Mouse (Mus musculus): ENCODE measurements around the gene Hmcn1. TPM values are rescaled to one million over a fixed set of nuclear protein-coding genes. Genes with fewer than 3 reads are reported as not detected.

Gene Hmcn1
- polyA plus RNA-seq, 1 experiment: 0.12 TPM

- no peaks in the 10 kb centered on the region for H3K36me3 ChIP-seq (ENCODE audit: control insufficient read depth, insufficient read depth)
- TF ChIP-seq USF1 (IDR thresholded peaks at IDR 0.05; ENCODE audit: low read depth): no peak
- no peak for TF ChIP-seq CEBPB (IDR thresholded peaks at IDR 0.05; ENCODE audit: insufficient read depth, poor library complexity, severe bottlenecking)
- TF ChIP-seq TCF3 (IDR thresholded peaks at IDR 0.05; ENCODE audit: insufficient read length, low read depth): no peak
- TF ChIP-seq POLR2A (IDR thresholded peaks at IDR 0.05; ENCODE audit: insufficient read length, low read depth): no peak
- no peak for TF ChIP-seq E2F4 (IDR thresholded peaks at IDR 0.05; ENCODE audit: insufficient read depth)
- TF ChIP-seq TCF12 (IDR thresholded peaks at IDR 0.05; ENCODE audit: insufficient read depth, poor library complexity, severe bottlenecking): no peak
- no peak for TF ChIP-seq POLR2AphosphoS2 (IDR thresholded peaks at IDR 0.05; ENCODE audit: insufficient read length, low read depth)
- no peak for TF ChIP-seq MAX (IDR thresholded peaks at IDR 0.05; ENCODE audit: low read depth)
- TF ChIP-seq REST (IDR thresholded peaks at IDR 0.05; ENCODE audit: insufficient read depth, insufficient read length): no peak
- no peak for TF ChIP-seq MYOG (IDR thresholded peaks at IDR 0.05; ENCODE audit: control insufficient read depth in 1 of 3, insufficient read depth in 1 of 3, insufficient read length in 2 of 3, low read depth in 2 of 3)
- TF ChIP-seq MYOD1 (IDR thresholded peaks at IDR 0.05; ENCODE audit: control insufficient read depth in 1 of 3, insufficient read length in 2 of 3, low read depth in 2 of 3): no peak
- TF ChIP-seq SRF (IDR thresholded peaks at IDR 0.05; ENCODE audit: control insufficient read depth, insufficient read length, low read depth): no peak
- no peak overlapping the region for H3K4me2 ChIP-seq (ENCODE audit: low read depth)
- no peaks in the 10 kb centered on the region for H3K79me2 ChIP-seq (ENCODE audit: control insufficient read depth, insufficient read depth)
- H3ac ChIP-seq (ENCODE audit: control insufficient read depth, insufficient read length): no peak overlapping the region
- no peaks in the 10 kb centered on the region for H3K27me3 ChIP-seq (ENCODE audit: control insufficient read depth, insufficient read depth, insufficient read length)
- H3K4me3 ChIP-seq: no peak overlapping the region
These were observed 210.0 kb downstream of the Hmcn1 start for GRCm38 (mm10) chr1:150783070-150783842.

DNA sequence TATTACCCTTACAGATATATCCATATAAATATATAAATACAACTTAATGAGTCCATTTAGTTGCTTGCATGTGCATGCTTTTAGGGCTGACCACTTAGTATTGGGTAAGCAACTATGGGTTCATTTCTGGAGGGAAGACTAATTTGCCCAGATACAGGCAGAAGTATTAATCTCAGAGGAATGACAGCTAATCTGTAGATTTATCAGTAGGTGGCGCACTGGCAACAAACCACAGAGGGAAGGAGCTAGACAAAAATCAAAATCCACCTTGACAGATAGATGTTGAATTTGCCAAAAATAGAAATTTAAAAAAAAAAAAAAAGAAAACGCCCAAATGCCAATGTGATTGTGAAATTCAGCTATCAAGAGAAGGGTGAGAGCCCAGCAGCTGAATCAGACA lies 213.3 kb downstream of the Hmcn1 start:
- Histone ChIP-seq H3K4me2 (ENCODE audit: low read depth) (no peak overlapping the region), H3K36me3 (ENCODE audit: control insufficient read depth, insufficient read depth) (no peaks in the 10 kb centered on the region), H3K27me3 (ENCODE audit: control insufficient read depth, insufficient read depth, insufficient read length) (no peaks in the 10 kb centered on the region), H3K4me3 (no peak overlapping the region), H3ac (ENCODE audit: control insufficient read depth, insufficient read length) (no peak overlapping the region), H3K79me2 (ENCODE audit: control insufficient read depth, insufficient read depth) (no peaks in the 10 kb centered on the region)
- no peak for TF ChIP-seq POLR2AphosphoS2 (IDR thresholded peaks at IDR 0.05; ENCODE audit: insufficient read length, low read depth)
- no peak for TF ChIP-seq TCF12 (IDR thresholded peaks at IDR 0.05; ENCODE audit: insufficient read depth, poor library complexity, severe bottlenecking)

DNA sequence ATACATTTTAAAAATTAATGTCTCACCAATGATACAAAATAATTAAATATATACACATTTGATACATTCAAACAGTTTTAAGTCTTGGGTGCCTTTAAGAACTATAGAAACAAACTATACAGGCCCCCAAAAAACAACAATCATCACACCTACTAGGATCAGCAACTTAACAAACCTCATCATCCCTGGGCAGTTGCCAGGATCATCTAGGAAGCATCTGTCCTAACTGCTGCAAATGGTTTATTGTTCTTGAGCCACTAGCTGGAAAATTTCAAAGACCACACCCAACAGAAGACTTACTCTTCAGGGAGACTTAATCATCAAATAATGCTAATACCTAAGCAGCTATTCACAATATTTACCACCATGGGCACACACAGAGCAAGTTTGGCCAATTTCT lies 216.5 kb downstream of the Hmcn1 start:
- Histone ChIP-seq H3K4me3 (no peak overlapping the region), H3K36me3 (ENCODE audit: control insufficient read depth, insufficient read depth) (no peaks in the 10 kb centered on the region)

GRCm38 (mm10) chr1:150775742-150776141 lies 217.5 kb downstream of the Hmcn1 start:
- no peak for TF ChIP-seq USF1 (IDR thresholded peaks at IDR 0.05; ENCODE audit: low read depth)
- TF ChIP-seq E2F4 (IDR thresholded peaks at IDR 0.05; ENCODE audit: insufficient read depth): no peak
- no peak for TF ChIP-seq MAX (IDR thresholded peaks at IDR 0.05; ENCODE audit: low read depth)
- no peak for TF ChIP-seq TCF12 (IDR thresholded peaks at IDR 0.05; ENCODE audit: insufficient read depth, poor library complexity, severe bottlenecking)
- no peak for TF ChIP-seq TCF3 (IDR thresholded peaks at IDR 0.05; ENCODE audit: insufficient read length, low read depth)
- TF ChIP-seq POLR2A (IDR thresholded peaks at IDR 0.05; ENCODE audit: insufficient read length, low read depth): no peak
- TF ChIP-seq POLR2AphosphoS2 (IDR thresholded peaks at IDR 0.05; ENCODE audit: insufficient read length, low read depth): no peak
- no peak for TF ChIP-seq REST (IDR thresholded peaks at IDR 0.05; ENCODE audit: insufficient read depth, insufficient read length)
- TF ChIP-seq CEBPB (IDR thresholded peaks at IDR 0.05; ENCODE audit: insufficient read depth, poor library complexity, severe bottlenecking): no peak
- TF ChIP-seq SRF (IDR thresholded peaks at IDR 0.05; ENCODE audit: control insufficient read depth, insufficient read length, low read depth): no peak
- no peak for TF ChIP-seq MYOD1 (IDR thresholded peaks at IDR 0.05; ENCODE audit: control insufficient read depth in 1 of 3, insufficient read length in 2 of 3, low read depth in 2 of 3)
- TF ChIP-seq MYOG (IDR thresholded peaks at IDR 0.05; ENCODE audit: control insufficient read depth in 1 of 3, insufficient read depth in 1 of 3, insufficient read length in 2 of 3, low read depth in 2 of 3): no peak
- Histone ChIP-seq H3K79me2 (ENCODE audit: control insufficient read depth, insufficient read depth) (no peaks in the 10 kb centered on the region), H3ac (ENCODE audit: control insufficient read depth, insufficient read length) (no peak overlapping the region), H3K27me3 (ENCODE audit: control insufficient read depth, insufficient read depth, insufficient read length) (no peaks in the 10 kb centered on the region), H3K36me3 (ENCODE audit: control insufficient read depth, insufficient read depth) (no peaks in the 10 kb centered on the region), H3K4me3 (no peak overlapping the region), H3K4me2 (ENCODE audit: low read depth) (no peak overlapping the region)

More for the DNA sequence above, 216.5 kb downstream of the Hmcn1 start:
- Histone ChIP-seq H3K79me2 (ENCODE audit: control insufficient read depth, insufficient read depth) (no peaks in the 10 kb centered on the region), H3K4me2 (ENCODE audit: low read depth) (no peak overlapping the region), H3ac (ENCODE audit: control insufficient read depth, insufficient read length) (no peak overlapping the region), H3K27me3 (ENCODE audit: control insufficient read depth, insufficient read depth, insufficient read length) (no peaks in the 10 kb centered on the region)
- TF ChIP-seq MAX (IDR thresholded peaks at IDR 0.05; ENCODE audit: low read depth): no peak

GRCm38 (mm10) chr1:150772958-150773357 lies 220.3 kb downstream of the Hmcn1 start:
- Histone ChIP-seq H3K36me3 (ENCODE audit: control insufficient read depth, insufficient read depth) (no peaks in the 10 kb centered on the region), H3K79me2 (ENCODE audit: control insufficient read depth, insufficient read depth) (no peaks in the 10 kb centered on the region), H3K27me3 (ENCODE audit: control insufficient read depth, insufficient read depth, insufficient read length) (no peaks in the 10 kb centered on the region), H3ac (ENCODE audit: control insufficient read depth, insufficient read length) (no peak overlapping the region), H3K4me2 (ENCODE audit: low read depth) (no peak overlapping the region), H3K4me3 (no peak overlapping the region)
- TF ChIP-seq MYOG (IDR thresholded peaks at IDR 0.05; ENCODE audit: control insufficient read depth in 1 of 3, insufficient read depth in 1 of 3, insufficient read length in 2 of 3, low read depth in 2 of 3): no peak
- no peak for TF ChIP-seq REST (IDR thresholded peaks at IDR 0.05; ENCODE audit: insufficient read depth, insufficient read length)
- TF ChIP-seq TCF3 (IDR thresholded peaks at IDR 0.05; ENCODE audit: insufficient read length, low read depth): no peak
- TF ChIP-seq E2F4 (IDR thresholded peaks at IDR 0.05; ENCODE audit: insufficient read depth): no peak
- no peak for TF ChIP-seq USF1 (IDR thresholded peaks at IDR 0.05; ENCODE audit: low read depth)
- TF ChIP-seq MAX (IDR thresholded peaks at IDR 0.05; ENCODE audit: low read depth): no peak
- no peak for TF ChIP-seq MYOD1 (IDR thresholded peaks at IDR 0.05; ENCODE audit: control insufficient read depth in 1 of 3, insufficient read length in 2 of 3, low read depth in 2 of 3)
- TF ChIP-seq POLR2A (IDR thresholded peaks at IDR 0.05; ENCODE audit: insufficient read length, low read depth): no peak
- no peak for TF ChIP-seq POLR2AphosphoS2 (IDR thresholded peaks at IDR 0.05; ENCODE audit: insufficient read length, low read depth)
- TF ChIP-seq SRF (IDR thresholded peaks at IDR 0.05; ENCODE audit: control insufficient read depth, insufficient read length, low read depth): no peak
- no peak for TF ChIP-seq CEBPB (IDR thresholded peaks at IDR 0.05; ENCODE audit: insufficient read depth, poor library complexity, severe bottlenecking)
- TF ChIP-seq TCF12 (IDR thresholded peaks at IDR 0.05; ENCODE audit: insufficient read depth, poor library complexity, severe bottlenecking): no peak

Data from myocyte (in vitro differentiated cells).